Mouse (Mus musculus) testis, adult 2 months (tissue): ENCODE results near the gene Cenpc1. TPM values are rescaled to one million over a fixed set of nuclear protein-coding genes. Genes with fewer than 3 reads are reported as not detected.

Experiments
- H3K27ac ChIP-seq: fragments of 200-500 bp; 2 replicates; pipeline ENCODE4 v1.5.1; 2012; ENCODE audit warnings: low read depth, low read length; ENCODE audit not compliant: control insufficient read depth, insufficient read depth
- H3K27me3 ChIP-seq: fragments of 200-500 bp; 2 replicates; pipeline ENCODE4 v1.6.1; 2012; ENCODE audit warnings: mild to moderate bottlenecking, low read length, moderate library complexity; ENCODE audit not compliant: control insufficient read depth, insufficient read depth
- H3K36me3 ChIP-seq: fragments of 200-500 bp; 2 replicates; pipeline ENCODE4 v1.6.1; 2012; ENCODE audit warnings: mild to moderate bottlenecking, low read length; ENCODE audit not compliant: control insufficient read depth, insufficient read depth
- H3K4me1 ChIP-seq: fragments of 200-500 bp; 2 replicates; pipeline ENCODE4 v1.6.1; 2012; ENCODE audit warnings: low read length; ENCODE audit not compliant: control insufficient read depth, insufficient read depth
- H3K4me3 ChIP-seq: fragments of 200-500 bp; 2 replicates; pipeline ENCODE4 v1.5.1; 2012; ENCODE audit warnings: low read depth, mild to moderate bottlenecking, low read length, moderate library complexity, mixed read lengths; ENCODE audit not compliant: control insufficient read depth
- CTCF ChIP-seq: fragments of 200-500 bp; IDR thresholded peaks from 2 replicates; pipeline ENCODE4 v1.5.1; 2012; ENCODE audit warnings: low read depth, mild to moderate bottlenecking, inconsistent platforms, low read length, moderate library complexity; ENCODE audit not compliant: control insufficient read depth, insufficient read depth, insufficient replicate concordance
- POLR2A ChIP-seq: fragments of 200-500 bp; IDR thresholded peaks from 2 replicates; pipeline ENCODE4 v1.6.1; 2012; ENCODE audit warnings: low read depth, mild to moderate bottlenecking, inconsistent platforms, low read length, moderate library complexity; ENCODE audit not compliant: control insufficient read depth
- polyA plus RNA-seq: library from polyadenylated mRNA; depleted of rRNA; stranded (reverse); fragments of >200 nt; gene quantifications from 2 replicates; pipeline ENCODE4 v1.2.3, GENCODE M21; 2012; rRNA removed

Gene Cenpc1
- polyA plus RNA-seq, 1 experiment = 6.1 TPM

DNA sequence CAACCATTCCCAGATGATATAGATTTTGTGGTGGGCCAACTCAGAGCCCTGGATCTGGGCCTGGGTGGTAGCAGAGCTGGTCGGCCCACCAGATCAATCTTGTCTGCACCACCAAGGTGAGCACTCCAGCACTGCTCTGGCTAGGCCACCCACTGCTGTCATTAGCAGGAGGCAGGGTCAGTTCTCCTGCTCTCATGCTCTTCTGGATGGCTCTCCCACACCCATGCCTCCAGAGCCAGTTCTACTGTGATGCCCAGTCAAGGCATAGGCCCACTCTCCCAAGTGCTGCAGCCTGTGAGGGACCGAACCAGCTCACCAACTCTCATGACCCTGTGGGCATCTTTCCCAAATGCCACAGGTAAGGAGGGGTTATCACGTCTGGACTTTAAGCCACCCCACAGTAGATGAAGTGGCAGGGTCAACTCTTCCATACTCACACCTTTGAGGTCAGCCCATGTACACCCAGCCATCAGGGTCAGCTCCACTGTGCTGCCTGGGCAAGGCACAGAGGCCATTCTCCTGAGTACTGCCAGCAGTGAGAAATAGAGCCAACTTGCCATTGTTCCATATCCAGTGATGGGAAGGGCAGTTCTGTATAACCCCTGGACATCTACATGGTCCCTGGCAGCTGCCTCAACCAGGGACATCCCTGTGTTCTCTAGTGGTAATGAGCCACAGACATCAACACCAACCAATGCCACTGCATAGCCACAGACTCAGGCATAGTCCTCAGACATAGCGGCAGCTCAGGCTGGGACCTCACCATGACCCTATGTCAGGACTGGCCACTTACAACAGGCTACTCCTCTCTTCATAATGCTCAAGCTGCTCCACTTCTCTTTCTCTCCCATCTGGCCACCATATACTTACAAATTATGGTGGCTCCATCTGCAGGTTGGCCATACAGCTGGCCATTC is 72.3 kb downstream of the Cenpc1 start:
- TF ChIP-seq CTCF (no peak), POLR2A (no peak)
- no peaks in the 10 kb centered on the region for H3K4me1 ChIP-seq
- H3K27ac ChIP-seq = no peak overlapping the region
- H3K27me3 ChIP-seq = no peaks in the 10 kb centered on the region
- no peak overlapping the region for H3K4me3 ChIP-seq
- H3K36me3 ChIP-seq = no peaks in the 10 kb centered on the region

DNA sequence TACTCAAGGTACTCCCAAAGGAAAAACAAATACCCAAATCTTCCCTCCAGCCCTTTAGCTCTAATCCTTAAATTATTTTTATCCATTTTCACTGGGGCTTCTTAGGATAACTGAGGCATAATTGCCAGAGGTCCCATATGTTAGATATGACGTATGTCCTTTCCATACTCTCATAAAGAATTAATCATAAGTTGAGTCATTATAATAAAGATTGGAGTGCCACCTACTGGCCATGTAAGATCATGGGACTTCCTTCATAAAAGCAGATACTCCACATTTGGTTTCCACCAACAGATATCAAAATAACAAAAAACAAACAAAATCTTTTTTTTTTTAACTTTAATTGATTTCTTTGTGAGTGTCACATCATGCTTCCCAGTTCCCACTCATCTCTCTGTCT is 73.3 kb downstream of the Cenpc1 start:
- Histone ChIP-seq H3K27ac (no peak overlapping the region), H3K27me3 (no peaks in the 10 kb centered on the region), H3K4me3 (no peak overlapping the region), H3K4me1 (no peaks in the 10 kb centered on the region), H3K36me3 (no peaks in the 10 kb centered on the region)
- no peak for TF ChIP-seq CTCF
- TF ChIP-seq POLR2A = no peak

DNA sequence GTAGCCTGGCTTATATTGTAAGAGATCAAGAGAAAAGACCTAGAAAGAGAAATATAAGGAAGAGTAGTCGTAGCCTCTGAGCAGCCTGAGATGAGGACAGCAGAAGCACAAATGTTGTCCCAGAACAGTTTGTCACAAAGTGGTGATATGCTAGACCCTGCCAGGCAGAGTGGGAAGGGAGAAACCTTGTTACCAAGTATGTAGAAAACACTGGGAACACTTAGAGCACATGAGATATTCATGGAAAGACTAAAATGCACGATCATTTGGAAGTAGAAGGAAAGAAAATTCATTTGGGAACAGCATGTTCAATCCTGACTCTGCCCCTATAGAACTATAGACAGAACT is 77.9 kb downstream of the Cenpc1 start:
- no peaks in the 10 kb centered on the region for H3K36me3 ChIP-seq
- H3K27ac ChIP-seq = no peak overlapping the region
- H3K4me1 ChIP-seq = no peaks in the 10 kb centered on the region
- TF ChIP-seq POLR2A (no peak), CTCF (no peak)
- no peaks in the 10 kb centered on the region for H3K27me3 ChIP-seq
- H3K4me3 ChIP-seq = no peak overlapping the region

DNA sequence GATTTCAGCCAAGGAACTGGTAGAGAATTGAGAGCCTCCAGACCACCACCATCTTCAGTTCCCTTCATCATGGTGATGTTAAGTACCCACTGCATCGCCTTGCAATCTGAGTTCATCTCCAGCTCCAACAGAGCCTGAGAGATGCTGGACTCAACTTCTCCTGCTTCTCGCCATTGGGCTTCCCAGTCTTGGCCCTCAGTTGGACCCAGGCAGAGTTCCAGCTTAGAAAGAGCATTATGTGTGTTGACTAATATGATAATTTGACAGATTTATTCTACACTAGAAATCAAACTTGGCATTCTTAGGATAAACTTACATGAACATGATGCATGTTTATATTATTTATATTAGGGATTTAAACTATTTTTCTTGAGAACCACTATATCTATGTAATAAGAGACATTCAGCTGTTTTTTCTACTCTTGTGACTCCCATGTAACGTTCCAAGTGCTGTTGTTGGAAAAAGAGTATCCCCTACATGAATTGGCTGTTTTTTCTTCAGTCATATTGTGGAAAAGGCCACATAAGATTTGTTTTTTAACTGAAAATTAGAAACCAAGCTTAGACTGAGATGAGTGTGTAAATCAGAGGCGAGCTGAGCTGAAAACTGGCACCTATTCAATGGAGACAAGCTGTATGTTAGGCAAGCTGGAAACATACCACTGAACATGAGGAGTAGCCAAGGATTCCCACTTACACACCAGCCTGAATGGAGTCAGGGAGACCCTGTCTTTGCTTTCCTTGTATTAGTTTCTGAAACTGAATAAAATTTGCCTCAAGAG is 78.5 kb downstream of the Cenpc1 start:
- Histone ChIP-seq H3K27ac (no peak overlapping the region), H3K4me1 (no peaks in the 10 kb centered on the region), H3K36me3 (no peaks in the 10 kb centered on the region), H3K4me3 (no peak overlapping the region), H3K27me3 (no peaks in the 10 kb centered on the region)
- no peak for TF ChIP-seq POLR2A
- TF ChIP-seq CTCF = no peak

DNA sequence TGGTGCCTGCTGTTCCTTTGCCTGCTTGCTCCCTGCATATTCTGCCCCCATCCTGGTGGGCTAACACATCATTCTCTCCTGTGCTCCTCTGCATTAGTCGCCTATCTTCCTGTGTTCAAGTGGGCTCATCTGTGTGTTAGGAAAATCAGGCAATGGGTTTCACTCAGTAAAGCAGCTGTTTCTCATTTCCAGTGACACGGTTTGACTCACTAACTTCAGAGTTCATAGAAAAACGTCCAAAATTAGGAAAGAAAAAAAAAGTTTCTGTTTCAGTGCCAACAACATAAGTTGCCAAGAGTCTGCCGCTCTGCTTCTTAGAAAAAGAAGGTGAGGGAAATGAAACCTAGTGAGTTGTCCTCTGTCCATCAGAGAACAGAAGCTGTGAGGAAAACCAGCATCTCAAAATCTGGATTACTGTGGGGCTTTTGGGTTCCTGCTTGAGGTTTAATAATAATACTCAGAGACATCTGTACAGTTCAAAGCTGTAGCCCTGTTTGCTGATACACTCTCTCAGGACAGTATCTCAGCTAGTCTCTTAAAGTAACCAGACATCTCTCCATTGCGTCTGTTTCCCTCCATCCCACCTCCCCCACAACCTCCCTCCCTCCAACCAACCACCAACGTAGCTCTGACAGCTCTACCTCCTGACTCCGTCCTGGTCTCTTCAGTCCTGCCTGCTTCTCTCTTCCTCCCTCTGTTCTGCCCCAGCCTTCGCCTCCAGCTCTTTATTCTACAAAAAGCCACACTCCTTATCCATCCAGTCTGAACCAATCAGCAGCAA is 87.5 kb downstream of the Cenpc1 start:
- TF ChIP-seq CTCF = no peak
- TF ChIP-seq POLR2A = no peak
- Histone ChIP-seq H3K4me3 (no peak overlapping the region), H3K4me1 (no peaks in the 10 kb centered on the region), H3K36me3 (no peaks in the 10 kb centered on the region), H3K27ac (no peak overlapping the region), H3K27me3 (no peaks in the 10 kb centered on the region)

DNA sequence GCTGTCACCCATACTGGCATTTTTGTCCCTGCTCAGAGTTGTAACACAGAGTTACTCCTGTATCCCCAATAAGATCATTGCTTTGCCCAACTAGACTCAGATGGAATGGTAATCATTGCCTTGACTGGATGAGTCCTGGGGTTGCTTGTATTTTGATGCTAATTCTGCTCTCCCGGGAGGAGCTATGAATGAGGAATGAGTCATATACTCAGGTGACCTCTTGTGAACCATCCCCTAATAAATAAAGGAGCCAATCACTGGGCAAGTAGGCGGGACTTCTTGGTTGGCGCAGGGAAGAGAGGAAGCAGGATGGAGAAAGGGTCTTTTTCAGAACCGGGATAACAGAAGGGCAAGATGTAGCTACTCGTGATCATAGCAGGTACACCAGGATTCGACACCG is 102.6 kb downstream of the Cenpc1 start:
- Histone ChIP-seq H3K4me3 (no peak overlapping the region), H3K4me1 (no peaks in the 10 kb centered on the region), H3K36me3 (no peaks in the 10 kb centered on the region), H3K27ac (no peak overlapping the region), H3K27me3 (no peaks in the 10 kb centered on the region)
- TF ChIP-seq CTCF (no peak), POLR2A (no peak)

Other genes starting within 250 kb of the Cenpc1 start
- gene Stap1, start 6.2 kb upstream of the Cenpc1 start, polyA plus RNA-seq = 0.27 and 0.34 TPM in 2 replicates
- gene Uba6, start 107.2 kb upstream of the Cenpc1 start, polyA plus RNA-seq = 2.5 and 3.9 TPM in 2 replicates
- gene Gnrhr, start 132.3 kb upstream of the Cenpc1 start, polyA plus RNA-seq = 0.07 and 0.12 TPM in 2 replicates
- not detected in 2 replicates for gene Tmprss11c, start 223.7 kb upstream of the Cenpc1 start, polyA plus RNA-seq